Mouse (Mus musculus) ES-E14 (cell line): ENCODE measurements around the gene Mybpc3.

Source experiments
- CHD2 ChIP-seq: IDR thresholded peaks from 2 replicates; pipeline ENCODE4 v1.6.1; 2014; ENCODE audit warnings: mild to moderate bottlenecking, low read depth, low read length, inconsistent platforms
- HCFC1 ChIP-seq: IDR thresholded peaks from 2 replicates; pipeline ENCODE4 v1.6.1; 2012; ENCODE audit warnings: low read length, inconsistent platforms, borderline replicate concordance; ENCODE audit not compliant: insufficient read depth
- MAFK ChIP-seq: IDR thresholded peaks from 2 replicates; pipeline ENCODE4 v1.6.1; 2014; ENCODE audit warnings: mild to moderate bottlenecking, low read depth, low read length, inconsistent platforms; ENCODE audit not compliant: insufficient read depth
- ZC3H11A ChIP-seq: IDR thresholded peaks from 2 replicates; pipeline ENCODE4 v1.6.1; 2012; ENCODE audit warnings: low read depth, mild to moderate bottlenecking, inconsistent platforms, low read length, borderline replicate concordance

GRCm38 (mm10) chr2:91118647-91119046 lies 703 bp downstream of the Mybpc3 start:
- TF ChIP-seq ZC3H11A (no peak), HCFC1 (no peak), CHD2 (no peak), MAFK (no peak)
